Mouse (Mus musculus): ENCODE measurements around the gene Ankmy2.

Ankmy2 gene

DNA sequence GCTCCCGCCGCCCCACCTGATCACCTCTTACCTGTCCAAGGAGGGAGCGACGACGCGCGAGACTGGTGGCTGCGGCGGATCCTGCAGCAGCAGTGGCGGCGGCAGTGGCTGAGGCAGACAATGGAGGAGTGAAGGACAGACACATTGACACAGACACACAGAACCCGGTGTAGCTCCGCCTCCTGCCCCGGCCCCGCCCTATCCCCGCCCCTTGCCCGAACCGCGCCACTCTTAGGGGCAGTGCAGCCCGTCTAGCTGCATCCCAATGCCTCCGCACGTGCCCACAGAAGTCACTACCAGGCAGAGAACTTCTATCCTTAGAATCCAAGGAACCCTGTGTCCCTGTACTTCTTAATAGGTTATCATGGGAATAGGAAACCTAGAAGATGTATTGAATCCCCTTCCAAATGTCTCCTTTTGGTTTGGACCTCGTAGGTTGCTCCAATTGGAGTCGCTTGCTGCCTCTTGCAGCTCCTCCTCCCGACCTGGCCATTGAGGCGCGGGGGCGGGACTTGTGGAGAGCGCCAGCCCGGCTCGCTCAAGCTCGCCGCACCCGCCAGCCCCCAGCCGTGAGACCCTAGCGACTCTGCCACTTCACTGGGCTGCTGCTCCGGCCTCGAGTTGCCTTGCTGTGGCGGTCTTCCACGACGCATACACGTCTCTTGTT lies at the start of gene Ankmy2:
Gene Ankmy2 (plus strand): TSS at position 478 of the 667 bp plus-strand sequence.
- peak; percentile 88 for DNase-seq

DNA sequence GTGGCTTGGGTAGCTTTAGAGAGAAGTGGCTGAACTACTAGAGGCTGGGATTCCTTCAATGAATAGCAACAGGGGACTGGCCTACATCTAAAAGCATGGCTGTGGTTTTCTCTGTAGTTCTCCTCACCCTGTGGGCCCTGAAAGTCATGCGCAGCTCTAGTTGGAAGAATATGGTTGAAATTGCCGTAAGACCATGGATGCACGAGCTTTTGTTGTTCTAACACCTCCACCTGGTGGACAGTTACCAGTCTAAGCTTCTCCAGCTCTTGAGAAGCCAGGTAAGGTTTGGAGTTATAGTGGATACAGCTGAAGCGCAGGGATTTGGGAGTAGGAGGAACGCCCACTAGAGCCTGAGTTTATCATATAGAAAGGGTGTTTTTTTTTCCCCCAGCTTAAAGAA lies 48.5 kb upstream of the Ankmy2 start:
- DNase-seq = no peak

DNA sequence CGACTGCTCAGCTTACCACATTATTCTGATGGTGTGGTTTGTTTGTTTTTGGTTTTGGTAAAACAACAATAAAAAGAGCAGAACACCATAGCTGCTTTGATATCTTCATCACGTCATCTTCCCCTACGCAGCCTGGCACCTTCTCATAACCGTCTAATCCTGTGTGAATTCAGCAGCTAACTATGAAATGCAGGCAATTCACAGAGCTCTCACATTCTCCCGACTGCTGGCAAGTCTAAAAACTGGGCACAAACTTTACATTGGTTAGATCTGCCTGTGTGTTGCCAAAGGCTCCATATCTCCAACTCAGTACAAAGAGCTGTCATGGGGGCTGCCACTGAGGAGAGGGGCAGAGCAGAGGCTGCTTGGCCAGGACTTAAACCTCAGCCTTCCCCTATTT lies 46.5 kb upstream of the Ankmy2 start:
- DNase-seq = no peak

DNA sequence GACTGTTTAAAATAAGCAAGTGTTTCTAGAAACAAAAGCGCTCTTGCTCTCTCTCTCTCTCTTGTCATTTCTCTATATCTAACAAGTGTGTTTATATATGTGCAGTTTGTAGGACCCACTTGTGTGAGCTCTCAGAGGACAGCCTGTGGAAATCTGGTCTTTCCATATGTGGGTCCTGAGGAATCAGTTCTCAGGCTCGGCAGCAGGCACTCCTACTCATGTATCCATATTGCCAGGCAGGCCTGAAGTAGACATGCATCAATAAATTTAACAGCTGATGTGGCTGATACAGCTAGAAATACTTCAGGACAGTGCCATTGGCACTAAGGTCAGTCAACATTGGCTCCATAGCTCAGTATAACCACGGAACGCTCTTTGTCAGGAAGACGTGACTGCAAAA lies 45.8 kb upstream of the Ankmy2 start:
- no peak for DNase-seq

DNA sequence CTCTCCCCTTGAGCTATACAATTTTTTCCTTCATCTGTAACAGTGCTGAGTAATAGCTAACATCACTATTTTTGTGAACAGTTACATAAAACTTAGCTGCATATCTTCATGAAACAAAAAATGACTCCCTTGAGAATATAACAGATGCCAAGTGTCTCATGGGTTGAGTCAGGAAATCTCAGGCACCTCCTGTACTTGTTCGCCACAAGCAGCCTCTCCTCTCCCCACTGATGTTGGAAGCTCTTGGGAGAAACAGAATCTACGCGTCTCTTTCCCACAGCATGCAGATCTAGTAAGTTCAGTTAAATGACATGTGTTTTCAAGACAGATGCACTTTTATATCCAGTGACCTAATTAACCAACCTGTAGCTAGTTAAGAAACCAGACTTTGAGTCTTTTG lies 44.8 kb upstream of the Ankmy2 start:
- no peak for DNase-seq

DNA sequence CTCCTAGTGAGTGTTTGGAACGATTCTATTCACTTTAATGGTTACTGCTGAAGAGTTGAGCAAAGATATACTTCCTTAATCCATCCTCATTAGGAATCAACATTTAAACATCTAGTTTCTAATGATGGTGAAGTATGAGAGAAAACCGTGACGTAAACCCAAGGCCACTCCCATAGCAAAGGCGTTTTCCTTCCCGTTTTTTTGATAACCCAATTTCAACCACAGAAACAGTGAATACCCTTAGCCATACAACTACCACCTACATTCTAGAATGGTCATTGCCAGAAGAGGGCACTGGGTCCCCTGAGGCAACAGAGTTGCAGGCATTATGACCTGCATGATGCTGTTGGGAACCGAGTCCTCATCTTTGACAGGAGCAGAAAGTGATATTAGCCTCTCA lies 39.8 kb upstream of the Ankmy2 start:
- DNase-seq = no peak

DNA sequence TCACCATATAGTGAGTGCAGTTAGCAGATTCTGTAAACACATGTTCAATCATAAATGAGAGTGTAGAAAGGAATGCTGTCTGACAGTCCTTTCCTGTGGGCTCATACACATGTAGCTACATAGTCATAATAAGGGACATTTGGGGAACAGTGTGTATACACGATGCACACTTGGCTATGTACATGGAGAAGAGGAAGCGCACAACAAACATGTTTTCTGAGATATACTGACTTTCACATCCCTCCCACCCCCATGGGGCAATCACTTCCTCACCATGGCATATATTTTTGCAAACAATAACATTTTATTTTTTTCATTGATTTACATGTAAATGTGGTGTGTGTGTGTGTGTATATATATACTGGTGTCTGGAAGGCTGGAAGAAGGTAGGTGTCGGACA lies 37.7 kb upstream of the Ankmy2 start:
- no peak for DNase-seq

DNA sequence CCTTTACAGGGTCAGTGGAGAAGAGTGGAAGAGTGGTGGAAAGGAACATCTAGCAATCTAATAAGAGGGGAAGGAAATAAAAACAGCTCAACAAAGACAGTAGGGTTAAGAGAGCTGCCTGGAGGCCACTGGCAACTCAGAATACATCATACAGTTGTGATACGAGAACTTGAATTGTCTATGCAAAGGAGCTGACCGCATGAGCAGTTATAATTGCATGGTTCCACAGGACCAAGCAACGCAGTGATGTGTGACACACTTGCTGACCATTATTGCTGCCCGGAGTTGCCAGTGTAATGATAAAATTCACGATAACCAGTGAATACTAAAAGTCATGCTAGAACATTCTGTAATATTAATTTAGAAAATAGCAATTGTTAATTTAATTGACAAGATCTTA lies 30.9 kb upstream of the Ankmy2 start:
- DNase-seq = no peak

DNA sequence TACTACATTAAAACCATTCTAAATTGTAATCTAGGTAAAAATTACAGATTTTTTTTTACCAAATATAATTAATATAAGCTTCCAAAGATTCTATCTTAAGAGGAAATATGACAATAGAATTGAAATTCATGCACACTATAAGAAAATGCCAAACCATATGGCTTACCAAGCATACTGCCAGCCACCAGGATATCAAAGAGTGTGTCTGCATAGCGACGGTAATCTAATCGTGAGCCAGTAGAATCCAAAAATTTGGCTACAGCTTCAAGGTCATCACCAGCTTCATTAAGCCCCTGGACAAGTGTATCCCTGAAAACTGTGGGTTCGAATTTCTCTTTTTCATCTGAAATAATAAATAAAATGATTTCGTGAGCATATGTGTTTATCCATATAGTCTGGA lies 27.1 kb upstream of the Ankmy2 start:
- DNase-seq = no peak

DNA sequence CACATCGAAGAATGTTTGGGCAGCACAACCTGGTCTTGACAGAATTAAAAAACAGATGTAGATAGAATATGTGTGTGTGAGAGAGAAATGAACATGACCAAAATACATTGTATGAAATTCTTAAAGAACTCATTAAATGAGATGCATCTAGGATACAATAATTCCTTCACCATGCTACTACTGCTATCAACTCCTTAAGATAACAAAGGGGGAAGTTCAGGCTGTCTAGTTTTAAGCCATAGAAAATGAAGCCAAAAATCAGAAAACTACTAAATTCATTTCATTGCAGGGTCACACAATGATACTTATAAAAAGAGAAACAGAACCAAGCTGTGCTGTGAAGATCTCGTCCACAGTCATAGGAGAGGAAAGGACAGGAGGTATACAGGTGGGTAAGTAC lies 24.7 kb upstream of the Ankmy2 start:
- DNase-seq = no peak

DNA sequence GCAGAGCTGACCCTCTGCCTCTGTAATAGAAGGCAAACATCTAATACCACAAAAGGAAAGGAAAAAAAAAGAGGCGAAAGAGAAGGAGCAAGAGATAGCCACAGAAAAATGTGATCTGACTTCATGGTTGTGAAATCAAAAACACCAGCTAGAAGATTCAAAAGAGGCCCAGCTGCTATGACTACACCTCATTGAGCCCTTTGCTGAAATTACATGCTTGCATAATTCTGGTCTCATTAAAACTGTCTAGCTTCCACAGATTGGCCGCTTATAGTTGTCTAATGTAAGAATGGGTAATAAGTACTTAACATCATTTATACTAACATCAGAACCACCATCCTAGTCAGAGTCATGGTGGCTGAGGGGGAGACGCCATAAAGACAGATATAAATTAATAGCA lies 24.2 kb upstream of the Ankmy2 start:
- no peak for DNase-seq

DNA sequence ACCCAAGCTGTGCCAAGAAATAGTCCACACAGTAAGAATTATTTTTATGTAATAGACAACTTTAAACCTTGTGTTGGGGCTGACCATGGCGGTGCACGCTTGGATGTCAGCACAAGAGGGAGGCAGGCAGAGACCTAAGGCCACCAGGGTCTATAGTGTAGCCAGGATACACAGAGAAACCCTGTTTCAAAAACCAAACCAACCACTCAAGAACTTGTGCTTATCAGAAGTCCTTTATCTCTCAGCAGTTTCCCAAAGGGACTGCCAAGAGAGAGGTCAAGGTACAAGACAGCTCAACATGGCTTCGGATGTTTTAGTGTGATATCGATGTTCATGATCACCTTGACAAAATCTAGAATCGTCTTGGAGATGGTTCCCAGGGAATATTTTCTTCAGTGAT lies 23.4 kb upstream of the Ankmy2 start:
- no peak for DNase-seq

DNA sequence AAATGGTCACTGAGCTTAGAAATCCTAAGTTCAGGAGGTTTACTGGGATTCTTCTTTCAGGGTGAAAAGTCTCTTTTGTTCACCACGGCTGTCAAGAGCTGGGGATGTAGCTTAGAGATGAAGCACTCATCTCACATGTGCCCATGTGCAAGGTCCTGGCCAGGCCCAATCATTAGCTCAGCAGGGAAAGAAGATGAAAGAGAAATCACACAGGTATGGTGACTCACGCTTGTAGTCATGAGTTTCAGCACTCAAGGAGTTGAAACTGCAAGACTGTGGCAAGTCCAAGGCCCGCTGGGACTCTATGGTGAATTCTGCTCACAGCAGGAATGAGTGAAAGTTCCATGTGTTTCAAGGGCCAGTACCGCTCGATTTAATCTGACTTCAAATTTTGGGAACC lies 22.8 kb upstream of the Ankmy2 start:
- DNase-seq = no peak

DNA sequence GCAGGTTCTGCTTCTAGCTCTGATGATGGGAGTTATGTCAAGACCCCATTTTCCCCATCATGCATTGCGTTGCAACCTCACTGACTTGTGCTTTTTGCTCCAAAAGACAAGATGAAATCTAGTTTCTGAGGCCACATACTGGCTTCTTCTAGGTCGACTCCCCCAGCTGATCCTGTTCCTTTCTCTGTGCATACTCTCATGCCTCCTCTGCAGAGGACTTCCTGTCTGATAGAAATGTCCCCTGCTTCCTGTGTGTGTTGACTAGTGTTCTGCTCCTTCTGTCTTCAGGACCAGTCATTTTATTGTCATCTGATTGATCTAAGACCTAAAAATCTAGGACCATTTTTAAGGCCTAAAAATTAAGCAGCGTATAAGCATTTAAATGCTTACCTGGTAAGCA lies 21.5 kb upstream of the Ankmy2 start:
- DNase-seq = peak in 1 of 2 experiments; percentile 38

DNA sequence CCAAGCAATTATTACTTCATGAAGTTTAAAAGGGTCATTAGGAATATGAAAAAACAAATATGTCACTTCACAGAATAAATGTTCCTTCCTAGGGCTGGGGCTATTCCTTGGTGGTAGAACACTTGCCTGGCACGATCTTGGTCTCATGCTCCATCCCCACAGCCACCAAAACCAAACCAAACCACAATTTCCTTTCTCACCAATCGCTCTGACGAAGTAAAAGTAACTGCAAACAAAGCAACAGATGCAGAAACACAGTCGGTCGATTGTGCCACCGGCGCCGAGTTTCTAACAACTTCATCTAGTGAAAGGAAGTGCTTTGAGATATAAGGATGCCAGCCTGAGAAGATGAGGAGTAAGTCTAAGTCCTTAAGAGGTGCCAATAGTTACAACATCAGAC lies 20.6 kb upstream of the Ankmy2 start:
- peak; percentile 21 to 54 for DNase-seq

DNA sequence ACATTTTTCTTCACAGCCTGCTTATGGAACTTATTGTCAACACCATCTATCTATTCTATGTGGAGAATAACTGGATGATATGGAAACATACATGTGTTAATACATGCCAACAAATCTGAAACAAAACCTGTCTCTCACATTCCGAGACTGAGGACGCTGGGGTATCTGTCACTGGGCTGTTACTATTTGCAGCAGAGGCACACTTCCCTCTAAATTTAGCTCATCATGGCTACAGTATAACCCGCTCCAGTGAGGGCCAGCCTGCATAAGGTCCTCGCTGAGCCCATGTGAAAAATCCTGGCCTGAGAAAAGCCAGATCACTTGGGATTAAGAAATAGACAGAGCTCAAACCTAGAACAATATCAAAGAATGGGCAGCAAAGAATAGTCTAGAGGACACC lies 19.7 kb upstream of the Ankmy2 start:
- DNase-seq = no peak

DNA sequence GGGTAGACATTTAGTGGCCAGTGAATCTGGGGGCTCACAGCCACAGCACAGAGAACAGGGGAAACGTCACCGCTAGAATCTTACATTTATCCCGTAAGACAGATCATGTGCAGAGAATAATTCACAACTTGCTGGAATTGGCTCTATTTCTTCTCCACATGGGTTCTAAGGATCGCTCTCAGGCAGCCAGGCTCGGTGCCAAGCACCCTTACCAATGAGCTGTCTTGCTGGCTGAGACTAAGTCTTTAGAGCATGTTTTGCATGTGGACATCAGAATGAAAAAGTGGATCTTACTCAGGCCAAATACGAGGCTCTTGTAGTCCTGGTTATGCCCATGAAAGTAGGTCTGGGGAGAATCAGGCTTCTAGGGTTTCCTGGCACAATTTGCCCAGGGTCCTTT lies 16.5 kb upstream of the Ankmy2 start:
- DNase-seq = no peak

DNA sequence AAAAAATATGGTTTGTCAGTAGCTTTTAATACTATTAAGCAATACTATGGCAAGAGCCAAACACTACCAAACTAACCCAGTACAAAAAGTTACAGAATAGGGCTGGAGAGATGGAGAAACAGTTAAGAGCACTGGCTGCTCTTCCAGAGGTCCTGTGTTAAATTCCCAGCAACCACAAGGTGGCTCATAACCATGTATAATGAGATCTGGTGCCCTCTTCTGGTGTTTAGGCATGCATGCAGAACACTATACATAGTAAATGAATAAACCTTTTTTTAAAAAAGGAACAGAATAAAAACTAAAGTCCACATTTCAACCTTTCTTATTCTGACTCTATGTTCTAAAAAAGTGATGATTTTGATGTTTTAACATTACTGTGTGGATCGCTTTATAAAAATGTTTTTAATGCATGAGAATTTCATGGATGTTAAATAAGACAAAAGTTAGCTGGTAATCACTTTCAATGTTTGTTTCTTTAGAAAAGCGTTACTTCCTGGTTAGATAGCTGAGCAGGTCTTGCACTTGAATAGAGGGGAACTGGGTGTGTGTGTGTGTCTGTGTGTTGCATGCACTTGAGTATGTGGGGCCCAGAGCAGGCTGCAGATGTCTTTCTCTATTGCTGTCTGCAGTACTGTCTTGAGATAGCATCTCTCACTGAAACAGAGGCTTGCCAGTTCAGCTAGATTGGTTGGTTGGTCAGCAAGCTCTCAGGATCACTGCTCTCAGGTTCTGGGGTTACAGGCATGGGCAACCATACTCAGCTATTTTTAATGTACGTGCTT lies 10.5 kb upstream of the Ankmy2 start:
- no peak for DNase-seq

DNA sequence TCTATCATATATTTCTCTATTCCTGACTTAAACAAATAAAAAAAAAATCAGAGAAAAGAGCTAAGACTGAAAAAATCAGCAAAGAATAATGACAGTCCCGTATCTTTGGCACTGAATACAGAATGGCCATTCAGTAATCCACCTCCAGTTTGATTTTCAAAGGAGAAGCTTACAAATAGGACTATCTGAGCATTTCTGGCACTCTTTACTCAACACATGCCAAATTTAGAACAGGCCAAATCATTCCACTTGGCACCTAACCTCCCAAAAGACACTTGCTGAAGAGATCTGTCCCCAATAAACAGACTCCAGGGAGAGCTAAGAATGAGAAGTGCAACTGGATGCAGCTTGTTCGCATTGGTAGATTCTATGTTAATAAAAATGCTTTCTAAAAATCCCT lies 6.6 kb upstream of the Ankmy2 start:
- no peak for DNase-seq

DNA sequence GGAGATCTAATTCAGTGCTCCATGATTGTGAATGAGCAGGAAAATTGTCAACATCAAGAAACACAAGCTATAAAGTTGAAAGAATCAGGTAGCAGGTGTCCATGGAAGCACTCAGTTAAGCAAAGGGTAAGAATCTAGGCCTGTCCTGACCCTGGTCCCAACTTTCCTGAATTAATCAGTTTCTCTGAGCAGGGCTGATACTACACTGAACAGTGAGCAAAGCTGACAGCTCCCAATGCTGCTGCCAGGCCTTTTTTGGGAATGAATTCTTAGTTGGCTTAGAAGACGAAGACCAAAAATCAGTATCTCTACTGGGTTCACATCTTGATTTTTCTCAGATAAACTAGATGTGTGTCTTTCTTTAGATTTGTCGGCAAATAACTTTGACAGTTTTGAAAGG lies 6.2 kb upstream of the Ankmy2 start:
- no peak for DNase-seq

DNA sequence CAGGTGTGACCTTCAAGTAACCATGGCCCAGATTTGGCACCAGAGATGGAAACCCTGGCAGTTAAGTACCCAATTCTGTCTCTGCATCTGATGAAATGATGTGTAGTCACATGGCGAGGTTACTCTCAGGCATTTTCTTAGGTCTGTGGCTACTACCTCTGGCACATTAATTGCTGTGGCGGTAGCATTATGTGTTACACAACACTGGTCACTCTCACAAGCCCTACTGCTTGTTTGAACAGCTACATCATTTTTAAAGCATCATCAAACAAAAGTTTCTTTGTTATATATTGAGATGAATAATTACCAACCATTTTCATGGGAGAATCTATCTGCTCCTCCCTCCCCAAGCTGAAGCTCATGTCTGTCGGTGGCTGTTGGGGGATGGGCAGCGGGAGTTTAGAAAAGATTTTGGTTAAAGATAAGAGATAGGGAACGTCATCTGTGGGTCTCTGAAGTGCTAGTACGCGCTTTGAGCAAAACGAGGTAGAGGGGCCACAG lies 1.7 kb upstream of the Ankmy2 start:
- DNase-seq = peak; percentile 30 to 60

DNA sequence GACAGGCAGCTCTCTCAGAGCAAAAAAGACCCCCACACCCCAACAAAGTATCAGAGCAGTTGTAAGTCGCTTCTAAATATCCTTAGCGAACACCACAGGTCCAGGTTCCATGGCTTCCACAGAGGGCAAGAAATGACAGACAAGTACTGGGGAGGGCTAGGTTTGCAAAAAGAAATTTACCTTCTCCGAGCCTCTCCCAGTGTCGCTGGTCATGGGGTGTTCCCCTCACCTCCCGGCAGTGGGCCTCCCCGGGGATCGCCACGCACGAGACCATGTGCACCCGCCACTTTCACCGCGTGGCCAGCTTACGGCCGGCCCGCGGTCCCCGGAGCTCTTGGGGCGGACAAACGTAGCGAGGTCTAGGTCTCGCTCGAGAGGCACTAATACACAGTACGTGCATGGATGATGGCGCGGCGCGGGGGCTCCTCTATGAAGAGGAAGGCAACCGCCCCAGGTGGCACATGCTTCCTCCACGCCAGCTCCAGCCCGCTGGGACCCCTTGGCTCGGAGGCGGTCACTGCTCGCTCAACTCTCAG lies 745 bp upstream of the Ankmy2 start:
- DNase-seq = no peak

DNA sequence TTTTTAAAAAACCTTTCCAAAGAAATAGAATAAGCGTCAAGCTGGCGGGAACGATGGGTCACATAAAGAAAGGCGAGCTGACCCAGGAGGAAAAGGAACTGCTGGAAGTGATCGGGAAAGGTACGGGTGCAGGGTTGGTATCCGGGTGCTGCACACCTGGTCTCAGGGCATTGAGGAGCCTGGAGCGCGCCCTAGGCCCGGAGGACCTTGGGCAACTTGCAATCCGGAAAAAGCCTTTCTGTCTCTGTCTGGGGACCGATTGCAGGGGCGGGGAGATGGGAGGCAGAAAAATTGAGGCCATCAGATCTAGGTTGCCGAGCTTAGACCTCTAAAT lies 357 bp downstream of the Ankmy2 start:
- peak in 1 of 2 experiments; percentile 61 for DNase-seq

DNA sequence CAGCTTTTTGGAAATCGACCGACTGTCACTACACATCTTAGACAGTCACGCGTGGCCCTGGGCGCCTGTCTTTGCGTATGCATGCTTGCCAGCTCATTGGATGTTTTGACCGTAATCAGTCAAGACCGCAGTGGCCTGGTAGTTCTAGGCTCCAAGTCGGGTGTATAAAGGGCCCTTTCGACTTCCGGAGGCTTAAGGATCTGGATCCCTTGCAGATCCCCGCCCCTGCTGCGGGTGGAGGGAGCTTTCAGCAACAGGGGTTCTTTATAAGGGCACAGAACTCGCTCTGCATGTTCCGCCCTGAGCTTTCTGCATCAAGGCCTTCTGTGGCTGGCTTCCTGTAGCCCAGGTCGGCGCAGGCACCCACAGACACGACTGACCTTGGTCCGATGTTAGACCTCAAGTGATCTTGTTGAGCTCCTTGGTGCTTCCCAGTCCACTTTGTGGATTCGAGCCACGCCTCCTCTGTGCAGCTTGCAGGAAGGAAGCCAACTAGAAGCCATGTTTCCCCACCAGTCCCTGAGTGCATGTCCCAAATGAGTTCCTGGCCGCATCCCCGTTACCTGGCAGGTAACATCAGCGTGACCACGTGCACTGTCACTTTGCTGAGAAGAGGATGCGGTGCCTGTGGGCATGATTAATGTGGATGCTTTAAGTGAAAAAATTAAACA lies 859 bp downstream of the Ankmy2 start, which contains the start of gene Bzw2:
Gene Bzw2 (minus strand): TSS at position 443 of the 671 bp plus-strand sequence.
- peak; percentile 53 to 64 for DNase-seq
